Mouse (Mus musculus): ENCODE data around the gene Ahsa1.

DNA sequence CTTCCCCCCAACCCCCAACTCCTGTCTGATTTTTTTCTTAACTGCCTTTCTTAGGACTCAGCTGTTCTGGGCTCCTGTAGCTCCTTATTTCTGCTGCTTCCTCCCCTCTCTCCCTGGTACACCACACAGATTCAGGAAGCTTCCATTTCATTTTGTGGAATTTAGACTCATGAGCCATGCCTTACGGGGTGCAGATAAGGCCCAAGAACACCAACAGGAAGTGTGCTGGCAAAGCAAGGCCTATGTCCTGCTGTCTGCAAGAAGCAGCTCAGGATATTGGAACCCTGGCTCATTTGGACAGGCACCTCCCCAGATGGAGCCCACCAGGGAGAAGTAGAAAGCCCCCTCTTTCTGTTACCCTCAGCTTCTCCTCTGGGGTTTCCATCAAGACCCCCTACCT lies 15.5 kb downstream of the Ahsa1 start:
- no peak for TF ChIP-seq POLR2A (IDR thresholded peaks at IDR 0.05; ENCODE audit: low read depth, low read length)
- no peak for TF ChIP-seq CTCF (IDR thresholded peaks at IDR 0.05; ENCODE audit: extremely low read depth, insufficient read depth, insufficient read length, insufficient replicate concordance)
